Mouse (Mus musculus): Measurements from ENCODE around the gene Nelfb. TPM values are rescaled to one million over a fixed set of nuclear protein-coding genes. Genes with fewer than 3 reads are reported as not detected.
A peak's percentile ranks its signal among the peaks of the same experiment; 100 is the strongest.

The Nelfb gene
- polyA plus RNA-seq, 1 experiment = 37.2 TPM

- H3K4me3 ChIP-seq (ENCODE audit: low read depth, low read length) = peak overlapping the region; percentile 83
- no peaks in the 10 kb centered on the region for H3K27me3 ChIP-seq (ENCODE audit: control insufficient read depth, insufficient read depth, low read length)
- peaks cover 14% of the 10 kb centered on the region for H3K36me3 ChIP-seq (ENCODE audit: control insufficient read depth, insufficient read depth, low read length)
- under 1% methylated on average over 40 of the region's 41 CpGs for WGBS
- peaks cover 8% of the 10 kb centered on the region for H3K4me1 ChIP-seq (ENCODE audit: control insufficient read depth, insufficient read depth, insufficient read length, low read length)
- peak overlapping the region; percentile 96 for H3K27ac ChIP-seq (ENCODE audit: insufficient read depth, low read depth, low read length)
- TF ChIP-seq POLR2A (IDR thresholded peaks at IDR 0.05; ENCODE audit: low read depth, low read length) (peak; percentile 53), CTCF (IDR thresholded peaks at IDR 0.05; ENCODE audit: extremely low read depth, insufficient read length, insufficient replicate concordance, low read depth, low read length) (no peak)
Observed at GRCm38 (mm10) chr2:25224766-25225752, 13.8 kb upstream of the Nelfb start.

GRCm38 (mm10) chr2:25224492-25224765 lies 13.1 kb upstream of the Nelfb start, which contains the start of gene Tubb4b:
Tubb4b (minus strand) TSS chr2:25224702.
- under 1% methylated on average over 17 of the region's 17 CpGs for WGBS
- Histone ChIP-seq H3K27me3 (ENCODE audit: control insufficient read depth, insufficient read depth, low read length) (no peaks in the 10 kb centered on the region), H3K4me3 (ENCODE audit: low read depth, low read length) (peak within 1 kb of the TSS; percentile 83), H3K4me1 (ENCODE audit: control insufficient read depth, insufficient read depth, insufficient read length, low read length) (peaks cover 8% of the 10 kb centered on the region), H3K27ac (ENCODE audit: insufficient read depth, low read depth, low read length) (peak within 1 kb of the TSS; percentile 99), H3K36me3 (ENCODE audit: control insufficient read depth, insufficient read depth, low read length) (peaks cover 14% of the 10 kb centered on the region)
- no peak for TF ChIP-seq CTCF (IDR thresholded peaks at IDR 0.05; ENCODE audit: extremely low read depth, insufficient read length, insufficient replicate concordance, low read depth, low read length)
- TF ChIP-seq POLR2A (IDR thresholded peaks at IDR 0.05; ENCODE audit: low read depth, low read length) = peak; percentile 99

GRCm38 (mm10) chr2:25223681-25224491 lies 12.6 kb upstream of the Nelfb start:
- Histone ChIP-seq H3K27me3 (ENCODE audit: control insufficient read depth, insufficient read depth, low read length) (no peaks in the 10 kb centered on the region), H3K27ac (ENCODE audit: insufficient read depth, low read depth, low read length) (peak overlapping the region; percentile 99), H3K4me3 (ENCODE audit: low read depth, low read length) (peak overlapping the region; percentile 81), H3K4me1 (ENCODE audit: control insufficient read depth, insufficient read depth, insufficient read length, low read length) (peaks cover 4% of the 10 kb centered on the region), H3K36me3 (ENCODE audit: control insufficient read depth, insufficient read depth, low read length) (peaks cover 14% of the 10 kb centered on the region)
- TF ChIP-seq CTCF (IDR thresholded peaks at IDR 0.05; ENCODE audit: extremely low read depth, insufficient read length, insufficient replicate concordance, low read depth, low read length) (no peak), POLR2A (IDR thresholded peaks at IDR 0.05; ENCODE audit: low read depth, low read length) (no peak)
- WGBS = under 1% methylated on average over 53 of the region's 53 CpGs

GRCm38 (mm10) chr2:25221331-25221772 lies 10.1 kb upstream of the Nelfb start:
- H3K27me3 ChIP-seq (ENCODE audit: control insufficient read depth, insufficient read depth, low read length) = no peaks in the 10 kb centered on the region
- H3K4me1 ChIP-seq (ENCODE audit: control insufficient read depth, insufficient read depth, insufficient read length, low read length) = peaks cover 2% of the 10 kb centered on the region; the same call in 1 of the 2 replicates
- no peak overlapping the region for H3K27ac ChIP-seq (ENCODE audit: insufficient read depth, low read depth, low read length)
- H3K36me3 ChIP-seq (ENCODE audit: control insufficient read depth, insufficient read depth, low read length) = peaks cover 14% of the 10 kb centered on the region
- WGBS = 72% methylated on average over 5 of the region's 5 CpGs
- TF ChIP-seq POLR2A (IDR thresholded peaks at IDR 0.05; ENCODE audit: low read depth, low read length) = no peak
- no peak for TF ChIP-seq CTCF (IDR thresholded peaks at IDR 0.05; ENCODE audit: extremely low read depth, insufficient read length, insufficient replicate concordance, low read depth, low read length)
- no peak overlapping the region for H3K4me3 ChIP-seq (ENCODE audit: low read depth, low read length)

GRCm38 (mm10) chr2:25218445-25218844 lies 7.2 kb upstream of the Nelfb start, which contains the start of gene Fam166a:
Fam166a (plus strand) TSS chr2:25218745.
- no peak within 1 kb of the TSS for H3K4me3 ChIP-seq (ENCODE audit: low read depth, low read length)
- TF ChIP-seq POLR2A (IDR thresholded peaks at IDR 0.05; ENCODE audit: low read depth, low read length) (no peak), CTCF (IDR thresholded peaks at IDR 0.05; ENCODE audit: extremely low read depth, insufficient read length, insufficient replicate concordance, low read depth, low read length) (no peak)
- H3K27me3 ChIP-seq (ENCODE audit: control insufficient read depth, insufficient read depth, low read length) = no peaks in the 10 kb centered on the region
- no peak within 1 kb of the TSS for H3K27ac ChIP-seq (ENCODE audit: insufficient read depth, low read depth, low read length)
- H3K4me1 ChIP-seq (ENCODE audit: control insufficient read depth, insufficient read depth, insufficient read length, low read length) = peaks cover 2% of the 10 kb centered on the region; the same call in 1 of the 2 replicates
- peaks cover 13% of the 10 kb centered on the region for H3K36me3 ChIP-seq (ENCODE audit: control insufficient read depth, insufficient read depth, low read length)

- Histone ChIP-seq H3K27me3 (ENCODE audit: control insufficient read depth, insufficient read depth, low read length) (no peaks in the 10 kb centered on the region), H3K4me3 (ENCODE audit: low read depth, low read length) (no peak overlapping the region), H3K36me3 (ENCODE audit: control insufficient read depth, insufficient read depth, low read length) (peaks cover 10% of the 10 kb centered on the region), H3K4me1 (ENCODE audit: control insufficient read depth, insufficient read depth, insufficient read length, low read length) (peaks cover 2% of the 10 kb centered on the region; the same call in 1 of the 2 replicates), H3K27ac (ENCODE audit: insufficient read depth, low read depth, low read length) (no peak overlapping the region)
- TF ChIP-seq POLR2A (IDR thresholded peaks at IDR 0.05; ENCODE audit: low read depth, low read length) (no peak), CTCF (IDR thresholded peaks at IDR 0.05; ENCODE audit: extremely low read depth, insufficient read length, insufficient replicate concordance, low read depth, low read length) (no peak)
- WGBS = 63% methylated on average over 2 of the region's 2 CpGs
Observed at GRCm38 (mm10) chr2:25217666-25218065, 6.4 kb upstream of the Nelfb start.
